Mouse (Mus musculus) heart, postnatal 25 days (tissue): Measurements from ENCODE around the gene Rad51b. TPM values are rescaled to one million over a fixed set of nuclear protein-coding genes. Genes with fewer than 3 reads are reported as not detected.

Experiments used
- DNase-seq: peaks from one replicate; pipeline ENCODE4 v3.0.0; 2022; ENCODE audit warnings: low spot score
- intact Hi-C: fragments of 180-260 bp; cut with DNase I; formaldehyde crosslinking; loops from one replicate; pipeline ENCODE4 v1.15.1; 2025
- total RNA-seq, 2 experiments: library from RNA; stranded (reverse); gene quantifications; 2 replicates each; pipeline ENCODE4 v1.2.3; 2021

The Rad51b gene
- total RNA-seq, 2 experiments from 2014 or later, result 0.68 to 0.84 TPM

DNA sequence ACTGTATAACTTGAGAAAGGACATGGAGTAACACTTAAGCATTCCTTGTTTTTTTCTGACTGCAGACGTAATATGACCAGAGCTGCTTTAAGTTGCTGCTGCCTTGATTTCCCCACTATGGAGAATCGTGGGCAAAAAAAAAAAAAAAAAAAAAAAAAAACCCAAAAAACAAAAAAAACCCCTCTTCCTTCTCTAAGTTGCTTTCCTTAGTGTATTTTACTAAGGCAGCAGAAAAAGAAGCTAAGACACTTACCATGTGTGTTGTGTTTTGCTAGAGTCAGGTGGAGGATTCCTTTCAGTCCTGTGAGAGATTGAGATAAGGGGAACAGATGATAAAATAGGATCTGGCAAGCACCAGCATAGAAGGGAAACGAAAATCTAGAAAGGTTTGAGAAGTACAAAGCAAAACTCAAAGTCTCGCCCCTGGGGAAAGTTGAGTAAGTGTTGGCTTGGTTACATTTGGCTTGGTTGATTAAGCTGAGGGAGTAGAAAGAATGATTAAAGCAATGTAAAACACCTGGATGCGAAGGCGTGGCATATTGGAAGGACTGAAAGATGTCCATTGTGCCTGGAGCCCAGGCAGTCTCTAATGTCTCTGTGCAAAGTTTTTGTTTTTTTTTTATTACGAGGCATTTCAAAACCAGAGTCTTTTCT lies 72.6 kb downstream of the Rad51b start:
- intact Hi-C loops, result no loop called here
- no peak for DNase-seq

- intact Hi-C loops, result no loop called here
- DNase-seq, result no peak
Measured at GRCm38 (mm10) chr12:79372697-79373096, 75.6 kb downstream of the Rad51b start.

GRCm38 (mm10) chr12:79377378-79377777 lies 80.3 kb downstream of the Rad51b start:
- intact Hi-C loops, result no loop called here
- no peak for DNase-seq

- intact Hi-C loops, result no loop called here
- no peak for DNase-seq
Measured at GRCm38 (mm10) chr12:79377861-79378260, 80.8 kb downstream of the Rad51b start.

GRCm38 (mm10) chr12:79380190-79380589 lies 83.1 kb downstream of the Rad51b start:
- intact Hi-C loops, result no loop called here

GRCm38 (mm10) chr12:79381489-79381888 lies 84.4 kb downstream of the Rad51b start:
- intact Hi-C loops, result no loop called here
- DNase-seq, result no peak

More at GRCm38 (mm10) chr12:79380190-79380589, 83.1 kb downstream of the Rad51b start:
- DNase-seq, result no peak

DNA sequence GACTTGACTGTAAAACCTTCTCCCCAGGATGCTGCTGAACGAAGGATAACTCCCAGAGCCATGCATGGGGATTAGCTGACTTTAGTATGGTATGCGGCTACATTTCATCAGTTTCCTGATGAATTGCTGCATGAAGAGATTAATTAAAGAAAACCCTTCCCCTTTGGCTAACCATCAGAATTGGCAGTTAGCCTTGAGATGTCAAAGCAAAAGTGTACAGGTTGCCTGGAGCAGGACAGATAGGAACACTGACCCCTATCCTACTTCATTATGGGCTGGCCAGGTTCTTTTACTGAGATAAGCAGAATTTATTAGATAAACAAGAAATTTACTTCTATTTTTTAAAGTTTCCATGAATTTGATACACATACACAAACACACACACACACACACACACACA lies 85.3 kb downstream of the Rad51b start:
- intact Hi-C loops, result no loop called here
- no peak for DNase-seq

GRCm38 (mm10) chr12:79383583-79383982 lies 86.5 kb downstream of the Rad51b start:
- DNase-seq, result no peak
- intact Hi-C loops, result no loop called here

- intact Hi-C loops, result no loop called here
- DNase-seq, result no peak
Measured at GRCm38 (mm10) chr12:79384787-79385186, 87.7 kb downstream of the Rad51b start.

DNA sequence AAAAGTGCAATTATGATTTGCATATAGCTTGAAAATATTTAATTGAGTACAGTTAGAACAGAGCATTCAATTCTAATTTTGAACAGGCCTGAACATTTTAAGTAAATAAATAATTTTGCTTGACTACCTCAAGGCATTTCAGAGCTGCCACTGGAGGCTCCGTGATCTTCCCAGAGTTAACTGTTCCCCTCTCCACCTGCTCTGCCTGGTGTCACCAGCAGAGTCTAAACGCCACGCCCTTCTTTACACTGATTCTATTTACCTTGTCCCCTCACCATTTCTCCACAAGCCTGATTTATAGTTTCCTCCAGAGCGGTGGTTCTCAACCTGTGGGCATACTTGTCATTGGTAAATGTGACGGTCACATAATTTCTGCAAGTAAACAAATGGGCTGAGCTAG lies 88.1 kb downstream of the Rad51b start:
- intact Hi-C loops, result no loop called here
- no peak for DNase-seq

GRCm38 (mm10) chr12:79387886-79388285 lies 90.8 kb downstream of the Rad51b start:
- DNase-seq, result no peak
- intact Hi-C loops, result no loop called here

DNA sequence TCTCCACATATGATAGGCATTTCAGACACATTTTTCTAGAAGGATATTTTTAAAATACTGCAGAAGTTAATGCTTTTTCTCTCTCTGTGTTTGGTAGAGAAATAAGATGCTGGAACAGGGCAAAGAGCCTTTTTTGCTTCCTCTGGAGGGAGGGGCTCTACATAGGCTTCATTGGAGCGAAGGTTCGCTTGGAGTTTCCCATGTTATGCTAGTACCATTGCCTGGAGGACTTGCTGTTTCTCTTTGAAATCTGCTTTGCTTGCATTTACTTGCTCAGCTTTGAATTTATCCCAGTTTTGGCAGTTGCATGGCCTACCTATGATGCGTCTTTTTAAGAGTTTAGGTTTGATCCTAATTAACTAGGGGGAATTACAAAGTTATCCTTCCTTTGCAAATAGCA lies 92.2 kb downstream of the Rad51b start:
- DNase-seq, result no peak
- intact Hi-C loops, result no loop called here

DNA sequence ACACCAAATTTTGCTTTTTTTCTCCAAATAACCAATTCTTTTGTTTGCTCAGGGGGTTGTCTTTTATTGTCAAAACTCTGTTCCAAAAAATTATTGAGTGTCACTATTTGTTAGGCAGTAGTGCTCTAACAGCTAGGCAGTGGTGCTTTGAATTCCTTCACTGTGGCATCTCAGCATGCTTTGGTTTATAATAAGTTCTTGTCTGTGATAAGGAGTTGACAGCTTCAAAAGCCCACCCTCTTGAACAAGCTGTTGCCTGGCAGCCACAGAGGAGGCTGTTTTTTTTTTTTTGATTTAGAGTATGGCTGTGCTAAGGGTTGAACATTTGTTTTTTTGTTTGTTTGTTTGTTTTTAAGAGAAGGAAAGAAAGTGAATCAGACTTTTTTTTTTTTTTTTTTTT lies 92.9 kb downstream of the Rad51b start:
- no peak for DNase-seq
- intact Hi-C loops, result no loop called here

- DNase-seq, result no peak
- intact Hi-C loops, result no loop called here
Measured at GRCm38 (mm10) chr12:79393636-79394035, 96.6 kb downstream of the Rad51b start.

GRCm38 (mm10) chr12:79403992-79404391 lies 106.9 kb downstream of the Rad51b start:
- no peak for DNase-seq
- intact Hi-C loops, result no loop called here

DNA sequence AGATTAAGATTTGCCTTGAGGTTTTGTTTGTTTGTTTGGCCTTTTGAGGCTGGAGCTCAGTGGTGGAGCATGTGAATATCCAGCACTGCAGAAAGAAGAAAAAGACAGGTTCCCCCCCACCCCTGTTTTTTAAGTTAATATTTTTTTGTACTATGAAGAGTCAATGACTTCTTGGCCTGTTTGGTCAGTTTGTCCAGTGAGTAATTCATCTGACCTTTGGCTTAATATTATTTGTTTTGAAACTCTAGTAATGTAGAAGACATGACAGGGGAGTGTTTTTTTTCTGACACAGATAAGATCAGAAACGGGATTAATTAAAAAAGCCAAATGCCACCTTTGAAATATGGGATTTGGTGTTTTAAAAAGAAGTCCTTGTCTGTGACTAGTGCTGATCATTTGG lies 107.4 kb downstream of the Rad51b start:
- intact Hi-C loops, result no loop called here
- no peak for DNase-seq

DNA sequence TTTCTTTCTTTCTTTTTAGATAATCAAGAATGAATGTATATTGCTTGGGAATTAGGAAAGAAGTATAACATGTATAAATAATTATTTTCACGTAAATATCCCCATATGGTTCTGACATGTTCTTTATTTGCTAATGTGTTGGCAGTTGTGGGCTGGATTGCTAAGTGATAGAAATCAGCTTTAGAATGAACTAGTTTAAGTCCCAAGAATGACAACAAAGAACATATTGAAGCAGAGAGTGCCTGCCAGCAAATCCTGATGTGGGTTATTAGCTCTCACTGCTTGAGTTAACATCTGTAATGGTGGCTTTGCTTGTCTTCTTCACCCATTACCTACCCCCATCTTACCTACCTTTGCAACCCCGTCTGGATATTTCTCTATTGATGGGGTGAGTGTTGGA lies 111.6 kb downstream of the Rad51b start:
- intact Hi-C loops, result no loop called here

GRCm38 (mm10) chr12:79409126-79409860 lies 112.2 kb downstream of the Rad51b start:
- no peak for DNase-seq
- intact Hi-C loops, result no loop called here

More for the DNA sequence above, 111.6 kb downstream of the Rad51b start:
- no peak for DNase-seq

GRCm38 (mm10) chr12:79412894-79413507 lies 115.9 kb downstream of the Rad51b start:
- intact Hi-C loops, result no loop called here
- DNase-seq, result no peak

DNA sequence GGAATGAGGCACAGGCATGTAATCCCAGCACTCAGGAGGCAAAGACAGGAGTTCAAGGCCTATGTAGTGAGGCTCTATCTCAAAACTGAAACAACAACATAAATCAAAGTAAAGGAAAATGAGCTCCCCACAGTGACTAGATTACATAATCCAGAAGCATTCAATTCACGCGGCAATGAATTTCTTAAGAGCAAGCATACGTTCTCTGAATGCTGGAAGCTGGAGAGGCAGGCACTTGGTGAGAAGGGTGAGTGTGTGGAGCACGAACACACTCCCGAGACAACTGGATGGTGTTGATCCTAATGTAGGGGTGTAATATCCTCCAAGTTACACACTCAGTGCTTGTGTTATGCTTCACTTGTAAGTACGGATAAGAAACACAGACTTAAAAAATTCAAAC lies 120.3 kb downstream of the Rad51b start:
- intact Hi-C loops, result no loop called here
- no peak for DNase-seq

DNA sequence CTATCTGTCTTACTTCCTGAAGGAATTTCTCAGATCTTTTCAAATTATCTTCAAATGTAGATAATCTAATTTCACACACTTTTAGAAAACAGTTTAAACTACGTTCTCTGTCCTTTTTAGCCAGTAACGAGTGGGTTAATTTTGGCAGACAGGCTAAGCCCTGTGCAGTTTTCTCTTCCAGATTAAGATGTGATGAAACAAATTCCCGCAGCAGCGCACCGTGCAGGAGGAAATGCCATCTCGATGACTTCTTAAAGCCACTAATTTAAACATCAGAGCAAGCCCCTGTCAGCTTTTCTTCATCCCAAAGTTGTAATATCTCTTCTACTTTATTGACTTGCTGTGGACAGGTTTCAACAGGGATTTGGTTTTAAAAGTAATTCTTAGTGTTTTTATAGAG lies 123.5 kb downstream of the Rad51b start:
- intact Hi-C loops, result no loop called here
- no peak for DNase-seq
